Comparison of ENCODE assay signal across 20 mouse cellular contexts in genomic region chr11:4355430-4355829, GRCm38 (mm10).
"Had no signal": no experiment of that assay in that cellular context is flagged by ENCODE, and none has a peak within 500 bp of the region (broad histone marks: within the 10 kb centered on the region; RNA-seq: fewer than 3 reads in every experiment).

No protein-coding gene starts in this region.

- DNase-seq: lung, adult 2 months; lung, postnatal 14 days; lung, postnatal 36 days; midbrain, embryonic 14.5 days; retina, postnatal 1 day; right cerebral cortex, adult 18-20 months; right cerebral cortex, postnatal 25 days; right cerebral cortex, postnatal 4 days; thymus, adult 2 months; thymus, postnatal 25 days; thymus, postnatal 4 days had no signal

- H3K4me3 ChIP-seq: lung, embryonic 15.5 days; midbrain, embryonic 10.5 days; midbrain, embryonic 12.5 days; neural tube, embryonic 13.5 days; neural tube, embryonic 15.5 days; stomach, embryonic 15.5 days had no signal

- H3K4me2 ChIP-seq: lung, embryonic 15.5 days; midbrain, embryonic 12.5 days; neural tube, embryonic 13.5 days; neural tube, embryonic 15.5 days; stomach, embryonic 15.5 days had no signal

- H3K27me3 ChIP-seq: lung, embryonic 15.5 days; neural tube, embryonic 13.5 days; neural tube, embryonic 15.5 days; stomach, embryonic 15.5 days had no signal

- H3K27ac ChIP-seq: lung, embryonic 15.5 days; macrophage; midbrain, embryonic 10.5 days; midbrain, embryonic 12.5 days; neural tube, embryonic 13.5 days; neural tube, embryonic 15.5 days; stomach, embryonic 15.5 days; stomach, postnatal 0 days had no signal

- ATAC-seq: lung, postnatal 0 days had no signal

- H3K9me3 ChIP-seq: lung, embryonic 15.5 days; neural tube, embryonic 15.5 days; stomach, embryonic 15.5 days had no signal

- H3K9ac ChIP-seq: lung, embryonic 15.5 days; midbrain, embryonic 12.5 days; neural tube, embryonic 13.5 days; neural tube, embryonic 15.5 days; stomach, embryonic 15.5 days had no signal

- H3K4me1 ChIP-seq: lung, embryonic 15.5 days; midbrain, embryonic 10.5 days; midbrain, embryonic 12.5 days; neural tube, embryonic 13.5 days; neural tube, embryonic 15.5 days; stomach, embryonic 15.5 days had no signal

- H3K36me3 ChIP-seq: lung, embryonic 15.5 days; midbrain, embryonic 10.5 days; midbrain, embryonic 12.5 days; neural tube, embryonic 13.5 days; neural tube, embryonic 15.5 days; stomach, embryonic 15.5 days had no signal
